Mouse (Mus musculus) brain, adult 2 months (tissue): ENCODE data around the gene Tmprss9.

Experiments
- DNase-seq: peaks from one replicate; pipeline ENCODE4 v3.0.0; 2011; ENCODE audit warnings: low read depth, low spot score

The Tmprss9 gene

DNA sequence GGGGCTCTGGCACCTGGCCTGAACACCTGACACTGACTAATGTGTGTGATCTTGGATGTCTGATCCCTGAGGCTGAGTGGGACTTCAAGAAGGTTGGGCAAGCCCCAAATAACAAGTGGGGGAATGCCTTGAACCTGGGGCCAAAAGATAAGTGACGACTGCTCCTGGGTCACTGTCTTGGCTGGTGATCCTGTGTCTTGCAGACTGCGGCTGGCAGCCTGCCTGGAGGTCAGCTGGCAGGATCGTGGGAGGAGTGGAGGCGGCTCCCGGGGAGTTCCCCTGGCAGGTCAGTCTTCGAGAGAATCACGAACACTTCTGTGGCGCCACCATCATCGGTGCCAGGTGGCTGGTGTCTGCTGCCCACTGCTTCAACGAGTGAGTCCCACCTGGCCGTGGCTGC is 15.5 kb downstream of the Tmprss9 start:
- DNase-seq, result peak; percentile 72

- DNase-seq, result no peak
Measured at GRCm38 (mm10) chr10:80895100-80895499, 23.5 kb downstream of the Tmprss9 start.

DNA sequence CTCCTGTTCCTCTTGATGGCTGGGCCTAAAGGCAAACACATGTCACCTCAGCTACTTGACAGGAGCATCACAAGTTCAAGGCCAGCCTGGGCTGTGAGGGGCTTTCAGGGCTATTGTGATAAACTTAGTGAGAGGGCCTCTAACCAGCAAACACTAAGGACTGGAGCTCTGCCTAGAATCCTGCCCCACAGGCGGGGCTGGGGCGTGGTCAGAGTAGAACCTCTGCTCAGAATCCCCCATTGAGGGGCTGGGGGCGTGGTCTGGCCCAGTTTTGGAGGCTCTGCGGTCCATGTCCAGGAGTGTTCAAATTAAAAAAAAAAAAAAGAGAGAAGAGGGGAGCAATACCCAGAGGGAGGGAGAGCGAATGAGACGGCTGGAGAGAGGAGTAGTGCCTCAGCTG is 24.0 kb downstream of the Tmprss9 start:
- DNase-seq, result no peak

GRCm38 (mm10) chr10:80896581-80897485 is 25.2 kb downstream of the Tmprss9 start:
- no peak for DNase-seq

GRCm38 (mm10) chr10:80897861-80898510 is 26.3 kb downstream of the Tmprss9 start:
- peak; percentile 89 for DNase-seq

GRCm38 (mm10) chr10:80899074-80899473 is 27.4 kb downstream of the Tmprss9 start:
- no peak for DNase-seq

GRCm38 (mm10) chr10:80899591-80900317 is 28.1 kb downstream of the Tmprss9 start:
- no peak for DNase-seq

DNA sequence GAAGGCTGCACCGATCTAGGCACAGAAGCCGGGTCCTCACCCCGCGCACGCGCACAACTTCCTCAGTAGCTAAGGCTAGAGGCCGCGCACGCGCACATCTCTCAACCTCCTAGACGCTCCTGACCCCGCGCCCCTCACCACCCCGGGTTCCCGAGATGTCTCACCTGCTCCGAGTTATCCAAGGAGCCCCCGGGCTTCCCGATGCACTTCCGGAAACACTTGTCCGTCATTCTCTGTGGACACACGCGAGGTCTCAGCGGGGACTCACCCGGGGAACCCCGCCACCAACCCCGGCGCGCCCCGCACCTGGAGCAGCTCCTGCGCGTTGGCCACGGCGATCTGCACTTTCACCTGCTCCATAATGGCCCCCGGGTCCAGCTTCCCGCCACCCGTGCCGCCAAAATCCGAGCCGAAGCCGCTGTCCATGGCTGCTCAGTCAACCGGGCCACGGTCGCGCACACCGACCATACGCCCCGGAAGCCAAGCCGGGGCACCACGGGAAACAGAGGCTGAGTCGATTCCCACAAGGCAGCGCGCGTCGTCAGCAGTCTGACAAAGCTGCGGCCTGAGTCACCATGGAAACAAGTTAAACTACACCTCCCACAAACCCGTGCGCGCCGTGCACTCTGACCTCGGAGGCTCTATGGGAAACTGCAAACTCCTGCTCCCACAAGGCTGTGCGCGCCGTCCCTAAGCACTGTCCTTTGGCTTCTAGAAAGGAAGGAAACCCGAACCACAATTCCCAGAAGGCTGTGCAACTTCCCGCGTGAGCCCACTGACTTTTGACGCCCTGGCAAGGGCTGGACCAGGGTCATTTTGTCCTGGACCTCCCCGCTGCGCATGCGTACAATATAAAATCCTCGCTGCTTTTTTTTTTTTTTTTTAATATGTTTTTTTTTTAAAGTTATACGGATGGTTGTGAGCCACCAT is 28.9 kb downstream of the Tmprss9 start, which contains the start of gene Timm13:
Timm13 (minus strand) TSS at position 652 of the 930 bp plus-strand sequence.
- DNase-seq, result peak; percentile 100

DNA sequence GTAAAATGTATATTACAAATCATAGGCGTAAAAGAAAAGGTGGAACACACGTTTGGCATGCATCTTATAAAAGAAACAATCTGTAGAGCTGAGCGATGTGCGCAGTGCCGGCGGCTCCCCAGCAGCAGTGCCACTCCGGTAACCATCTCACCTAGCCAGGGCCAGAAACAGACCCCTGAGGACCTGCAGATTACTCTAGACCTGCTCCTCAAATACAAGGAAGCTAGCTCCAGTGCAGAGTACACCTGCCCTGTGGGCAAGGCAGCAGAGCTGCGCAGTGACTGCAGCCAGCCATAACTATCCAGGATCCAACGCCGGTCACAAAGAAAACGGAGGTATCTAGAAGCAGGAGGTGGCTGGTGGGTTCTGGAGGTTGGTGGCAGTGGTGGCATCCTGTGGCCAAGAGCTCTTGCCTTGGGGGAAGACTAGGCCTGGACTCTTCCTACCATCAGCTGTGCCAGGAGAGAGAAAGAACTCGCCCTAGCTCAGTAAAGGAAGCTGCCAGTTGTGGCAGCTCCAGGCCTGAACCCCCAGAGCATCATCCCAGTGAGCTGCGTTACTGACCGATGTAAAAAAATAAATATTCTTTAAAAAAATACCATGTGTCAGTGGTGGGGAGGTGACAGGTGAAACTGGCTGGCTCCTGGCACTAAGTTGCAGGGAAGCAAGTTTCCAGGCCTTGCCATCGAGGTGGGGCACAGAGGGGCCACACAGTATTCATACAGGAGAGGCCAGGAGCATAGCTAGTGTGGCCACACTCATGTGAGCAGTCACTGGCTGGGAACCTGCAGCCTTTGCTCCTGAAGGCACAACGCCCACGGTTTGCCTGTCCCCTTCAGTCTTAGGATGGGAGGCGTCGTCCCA is 30.0 kb downstream of the Tmprss9 start:
- no peak for DNase-seq

- DNase-seq, result no peak
Measured at GRCm38 (mm10) chr10:80902273-80902940, 30.8 kb downstream of the Tmprss9 start.

GRCm38 (mm10) chr10:80903282-80903681 is 31.6 kb downstream of the Tmprss9 start:
- no peak for DNase-seq

DNA sequence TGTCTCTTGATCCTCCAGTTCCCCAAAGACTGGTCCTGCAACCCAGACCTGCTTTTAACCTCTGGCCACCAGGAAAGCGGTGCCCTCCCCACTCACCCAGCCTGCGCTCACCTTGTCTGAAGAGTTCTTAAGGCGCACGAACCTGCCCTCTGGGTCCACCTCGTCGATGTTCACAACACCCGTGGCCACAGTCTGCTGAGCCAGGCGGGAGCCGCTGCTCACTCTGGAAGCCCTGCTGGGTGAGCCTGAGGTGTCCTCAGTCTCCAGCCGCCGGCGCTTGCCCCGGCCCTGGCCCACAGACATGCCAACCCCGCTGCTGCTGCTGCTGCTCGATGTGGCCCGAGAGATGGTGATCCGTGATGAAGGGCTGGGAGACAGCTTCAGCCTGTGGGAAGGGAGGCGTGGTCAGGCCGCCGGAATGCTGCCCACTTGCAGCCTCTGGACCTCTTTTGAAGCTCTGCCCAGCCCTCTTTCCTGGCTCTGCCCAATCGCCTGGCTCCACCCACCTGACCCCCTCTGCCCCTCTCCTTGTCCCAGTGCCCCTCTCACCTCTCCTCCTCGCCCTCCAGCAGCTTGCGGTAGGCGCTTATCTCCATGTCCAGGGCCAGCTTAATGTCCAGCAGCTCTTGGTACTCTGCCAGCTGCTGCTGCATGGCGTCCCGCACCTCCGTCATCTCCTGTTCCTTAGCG is 32.5 kb downstream of the Tmprss9 start:
- DNase-seq, result no peak

- DNase-seq, result no peak
Measured at GRCm38 (mm10) chr10:80904709-80905108, 33.1 kb downstream of the Tmprss9 start.

GRCm38 (mm10) chr10:80909375-80910162 is 37.9 kb downstream of the Tmprss9 start:
- no peak for DNase-seq

- DNase-seq, result no peak
Measured at GRCm38 (mm10) chr10:80911354-80911753, 39.7 kb downstream of the Tmprss9 start.

- DNase-seq, result no peak
Measured at GRCm38 (mm10) chr10:80911891-80912290, 40.2 kb downstream of the Tmprss9 start.

DNA sequence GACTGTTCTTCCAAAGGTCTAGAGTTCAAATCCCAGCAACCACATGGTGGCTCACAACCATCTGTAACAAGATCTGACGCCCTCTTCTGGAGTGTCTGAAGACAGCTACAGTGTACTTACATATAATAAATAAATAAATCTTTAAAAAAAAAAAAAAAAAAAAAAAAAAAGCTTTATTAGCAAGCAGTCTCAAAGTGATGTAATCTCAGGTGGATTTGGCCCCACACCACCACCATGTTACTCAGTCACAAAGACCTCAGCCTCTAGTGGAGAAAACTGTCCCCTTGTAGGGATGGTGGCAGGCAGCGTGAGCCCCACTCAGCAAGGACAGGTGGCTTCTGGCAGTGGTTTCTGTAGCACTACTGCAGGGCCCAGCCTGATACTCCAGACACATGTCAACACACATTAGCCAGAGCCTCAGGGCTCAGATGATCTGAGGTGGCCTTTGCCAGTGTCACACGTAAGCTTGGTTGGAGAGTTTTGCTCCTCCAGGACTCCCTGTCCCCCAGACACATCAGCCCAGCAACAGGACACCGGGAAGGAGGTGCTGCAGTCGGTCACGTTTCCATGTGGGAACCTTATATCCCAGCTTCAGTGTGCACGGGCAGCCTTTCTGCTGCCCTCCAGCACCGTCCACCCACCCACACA is 41.8 kb downstream of the Tmprss9 start:
- no peak for DNase-seq

DNA sequence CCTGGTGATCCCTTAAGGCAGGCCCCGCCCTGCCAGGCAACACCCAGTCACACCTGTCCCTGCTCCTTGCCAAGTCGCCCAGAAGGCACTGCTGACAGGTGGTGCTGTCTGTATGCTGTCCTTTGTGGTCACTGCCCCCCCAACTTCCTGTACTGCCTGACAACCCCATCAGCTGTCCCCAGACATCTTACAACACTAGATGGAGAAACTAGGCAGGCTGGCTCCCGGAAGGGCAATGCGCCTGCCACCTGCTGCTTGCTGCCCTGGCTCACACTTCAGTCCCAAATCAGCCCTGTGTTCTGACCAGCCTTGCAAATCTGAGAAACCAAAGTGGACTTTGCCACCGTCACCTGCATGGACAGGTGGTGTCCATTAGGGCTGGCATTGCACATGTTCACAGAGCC is 42.6 kb downstream of the Tmprss9 start:
- DNase-seq, result peak; percentile 90
